Mouse (Mus musculus): ENCODE measurements around the gene Cbwd1.
"Not testable (repeated sequence)": the region's sequence is repeated elsewhere in the genome, so short reads cannot be mapped to it uniquely, and the experiment has no call there.

DNA sequence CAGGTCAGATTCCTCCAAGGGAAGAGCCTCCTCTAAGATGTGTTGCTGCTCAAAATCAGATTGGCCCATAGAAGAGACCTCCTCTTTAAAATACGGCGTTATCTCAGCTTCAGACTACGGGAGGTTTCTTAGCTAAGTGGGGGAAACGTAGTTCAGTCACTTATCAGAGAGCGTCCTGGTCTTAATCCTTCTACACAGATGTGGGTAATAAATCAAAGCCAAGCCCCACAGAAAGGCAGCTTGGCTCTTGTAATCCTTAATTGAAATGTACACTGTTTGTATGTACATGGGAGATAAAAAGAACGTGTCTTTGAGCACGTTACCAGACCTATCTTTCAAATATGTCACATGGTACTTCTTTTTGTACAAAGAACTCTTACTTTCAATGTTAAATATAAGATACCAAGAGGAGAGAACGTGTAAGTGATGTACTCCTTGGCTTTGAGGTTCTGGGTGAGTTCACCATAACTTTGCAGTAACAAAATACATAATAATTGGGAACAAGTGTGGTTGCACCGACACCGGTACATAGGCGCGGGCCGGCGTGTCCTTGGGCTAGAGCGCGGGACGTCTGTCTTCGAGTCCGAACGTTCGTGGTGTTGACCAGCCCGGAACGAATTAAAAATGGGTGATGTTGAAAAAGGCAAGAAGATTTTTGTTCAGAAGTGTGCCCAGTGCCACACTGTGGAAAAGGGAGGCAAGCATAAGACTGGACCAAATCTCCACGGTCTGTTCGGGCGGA, 86.1 kb downstream of the Cbwd1 start, which contains the start of gene Gm10053:
- not testable (repeated sequence) for TF ChIP-seq TAL1, GATA1 (IDR thresholded peaks at IDR 0.05; ENCODE audit: low read length)

All from erythroblast, embryonic 14.5 days (primary cell).